Mouse (Mus musculus) cerebellum, adult 9-10 months (tissue): ENCODE data around the gene A630010A05Rik.
"Not testable (repeated sequence)": the region's sequence is repeated elsewhere in the genome, so short reads cannot be mapped to it uniquely, and the experiment has no call there.

ENCODE experiments used
- DNase-seq: peaks from one replicate; pipeline ENCODE4 v3.0.0; 2022

Gene A630010A05Rik

GRCm38 (mm10) chr16:14562017-14562416 lies at the start of gene A630010A05Rik:
Gene A630010A05Rik, plus strand, starts transcription at chr16:14562317.
- DNase-seq = no peak

DNA sequence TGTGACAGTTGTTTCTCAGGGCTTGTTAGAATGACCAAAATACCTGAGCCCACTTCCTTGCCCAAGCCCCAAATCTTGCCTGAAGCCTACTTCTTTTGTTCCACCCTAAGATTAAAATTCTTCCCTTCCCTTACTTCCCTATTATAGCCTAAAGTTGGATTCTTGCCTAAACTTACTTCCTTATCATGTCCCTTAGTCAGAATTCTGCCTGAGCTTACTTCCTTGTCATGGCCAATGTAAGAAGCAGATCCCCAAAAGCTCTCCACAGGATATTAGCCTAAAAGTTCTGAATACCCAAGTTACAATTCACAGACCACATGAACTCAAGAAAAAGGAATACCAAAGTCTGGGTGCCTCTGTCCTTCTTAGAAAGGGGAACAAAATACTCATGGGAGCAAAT lies 26.4 kb upstream of the A630010A05Rik start:
- no peak for DNase-seq

DNA sequence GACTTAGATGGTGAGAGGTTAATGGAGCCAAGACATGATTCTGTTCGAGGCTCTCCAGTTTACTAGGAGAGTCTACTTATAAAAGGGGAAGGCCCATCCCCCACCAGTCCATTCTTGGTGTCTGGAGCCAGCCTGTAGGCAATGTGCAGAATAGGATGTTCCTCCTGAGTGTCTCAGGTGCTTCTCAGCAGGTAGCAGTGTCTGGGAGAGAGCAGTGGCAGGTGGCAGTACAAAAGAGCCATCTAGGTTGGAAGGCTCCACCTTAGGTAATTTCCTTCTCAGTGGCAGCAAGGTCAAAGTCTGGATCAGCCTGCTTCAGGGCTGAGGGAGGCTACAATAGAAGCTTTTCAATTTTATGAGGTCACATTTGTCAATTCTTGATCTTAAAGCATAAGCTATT lies 4.9 kb upstream of the A630010A05Rik start:
- not testable (repeated sequence) for DNase-seq
